Mouse (Mus musculus) testis, adult 2 months (tissue): ENCODE measurements around the gene Slc6a2.

Experiments
- CTCF ChIP-seq: fragments of 200-500 bp; IDR thresholded peaks from 2 replicates; pipeline ENCODE4 v1.5.1; 2012; ENCODE audit warnings: low read depth, mild to moderate bottlenecking, inconsistent platforms, low read length, moderate library complexity; ENCODE audit not compliant: control insufficient read depth, insufficient read depth, insufficient replicate concordance
- POLR2A ChIP-seq: fragments of 200-500 bp; IDR thresholded peaks from 2 replicates; pipeline ENCODE4 v1.6.1; 2012; ENCODE audit warnings: low read depth, mild to moderate bottlenecking, inconsistent platforms, low read length, moderate library complexity; ENCODE audit not compliant: control insufficient read depth

DNA sequence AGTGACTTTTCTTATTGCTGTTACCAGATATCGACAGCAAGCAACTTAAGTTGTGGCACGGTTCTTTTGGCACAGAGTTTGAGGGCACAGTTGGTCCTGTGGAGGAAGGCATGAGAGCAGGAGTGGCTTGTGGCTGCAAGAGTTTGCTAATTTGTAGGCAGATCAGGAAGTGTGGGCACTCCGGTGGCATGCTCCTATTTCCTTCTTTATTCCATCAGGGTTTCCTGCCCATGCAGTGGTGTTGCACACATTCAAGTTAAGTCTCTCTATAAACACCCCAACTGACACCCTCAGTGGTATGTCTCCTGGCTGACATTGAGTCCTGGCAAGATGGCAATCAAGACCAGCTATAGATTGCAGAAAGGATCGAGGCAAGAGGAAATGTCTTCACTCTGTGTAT is 10.8 kb upstream of the Slc6a2 start:
- no peak for TF ChIP-seq POLR2A
- TF ChIP-seq CTCF = no peak
